Mouse (Mus musculus): Measurements from ENCODE around the gene Enam.

DNA sequence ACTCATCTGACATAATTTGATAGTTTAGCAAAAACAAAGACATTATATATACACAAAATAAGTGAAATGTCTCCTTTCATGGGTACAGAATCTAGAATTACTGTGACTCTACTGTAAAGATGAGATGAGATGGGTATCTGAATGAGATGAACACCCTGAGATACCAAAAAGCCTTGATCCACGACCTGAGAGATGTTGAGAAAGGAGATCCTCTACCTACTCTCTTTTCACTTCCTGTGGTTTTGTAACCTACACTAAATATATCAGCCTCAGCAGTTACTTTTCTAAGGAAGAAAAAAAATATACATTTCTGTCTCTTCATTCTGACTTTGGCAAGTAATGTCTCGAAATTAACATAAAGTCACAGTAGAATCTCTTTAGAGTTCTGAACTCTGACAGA, 1.2 kb downstream of the Enam start:
- TF ChIP-seq EP300 (IDR thresholded peaks at IDR 0.05; ENCODE audit: low read depth) (no peak), CTCF (IDR thresholded peaks at IDR 0.05; ENCODE audit: low read depth) (no peak)

Measured in heart, postnatal 0 days (tissue).